Mouse (Mus musculus): ENCODE measurements around the gene Gtsf1l.
"Not testable (repeated sequence)": the region's sequence is repeated elsewhere in the genome, so short reads cannot be mapped to it uniquely, and the experiment has no call there.

Gene Gtsf1l

GRCm38 (mm10) chr2:163084519-163084918, 3.1 kb downstream of the Gtsf1l start:
- no peak for DNase-seq

- DNase-seq, result no peak
Measured at GRCm38 (mm10) chr2:163082591-163082990, 5.1 kb downstream of the Gtsf1l start.

- DNase-seq, result no peak
Measured at GRCm38 (mm10) chr2:163079041-163079440, 8.6 kb downstream of the Gtsf1l start.

- no peak for DNase-seq
Measured at GRCm38 (mm10) chr2:163075234-163075633, 12.4 kb downstream of the Gtsf1l start.

- no peak for DNase-seq
Measured at GRCm38 (mm10) chr2:163074808-163075207, 12.8 kb downstream of the Gtsf1l start.

DNA sequence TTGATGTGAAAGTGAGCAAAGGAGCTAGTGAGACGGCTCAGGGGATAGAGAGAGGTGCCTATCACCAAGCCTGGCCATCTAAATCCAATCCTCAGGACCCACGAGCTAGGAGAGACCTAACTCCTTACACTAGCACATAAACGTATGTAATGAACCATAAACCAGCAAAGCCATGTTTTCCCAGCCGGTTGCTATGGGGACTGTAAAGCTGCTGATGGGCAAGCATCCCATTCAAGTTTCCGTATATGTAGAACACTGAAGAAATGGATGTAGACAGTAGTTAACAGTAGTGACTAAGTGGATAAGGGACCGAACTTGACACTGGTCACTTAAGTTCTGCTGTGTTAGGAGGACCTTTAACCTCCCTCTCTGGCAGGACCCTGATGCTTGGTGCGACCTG, 13.6 kb downstream of the Gtsf1l start:
- no peak for DNase-seq

DNA sequence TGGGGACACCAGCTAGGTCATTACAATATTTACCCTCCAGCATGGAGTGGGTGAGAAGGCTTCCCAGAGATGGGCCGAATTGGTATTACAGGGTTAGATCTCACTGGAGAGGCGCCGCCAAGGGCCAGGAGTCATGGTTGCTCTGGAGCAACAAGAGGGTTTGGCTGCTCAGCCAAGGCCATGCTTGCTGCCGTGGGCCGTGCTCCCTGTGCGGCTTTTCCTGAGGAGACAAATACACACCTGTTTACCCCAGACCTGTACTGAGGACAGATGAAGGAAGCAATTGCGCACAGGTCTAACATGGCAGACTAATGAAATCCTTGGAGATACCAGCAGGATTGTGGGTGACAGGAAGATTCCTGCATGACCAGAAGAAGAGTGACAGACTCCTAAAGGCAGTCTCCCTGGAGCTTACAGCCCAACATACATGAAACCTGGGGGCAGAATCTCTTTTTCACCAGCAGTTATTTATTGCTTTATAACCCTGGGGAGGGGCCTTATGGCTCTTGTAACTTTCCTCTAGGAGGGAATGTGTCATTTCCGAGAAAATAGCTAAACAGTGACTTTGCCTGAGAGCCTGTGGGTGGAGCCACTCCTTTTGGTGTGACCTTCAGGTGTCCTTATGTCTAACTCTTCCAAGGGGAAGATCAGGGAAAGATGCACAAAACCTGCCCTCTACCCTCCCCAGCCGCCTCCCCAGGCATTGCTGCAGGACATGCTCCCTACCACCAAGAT, 14.5 kb downstream of the Gtsf1l start:
- no peak for DNase-seq

GRCm38 (mm10) chr2:163071590-163071989, 16.1 kb downstream of the Gtsf1l start:
- no peak for DNase-seq

DNA sequence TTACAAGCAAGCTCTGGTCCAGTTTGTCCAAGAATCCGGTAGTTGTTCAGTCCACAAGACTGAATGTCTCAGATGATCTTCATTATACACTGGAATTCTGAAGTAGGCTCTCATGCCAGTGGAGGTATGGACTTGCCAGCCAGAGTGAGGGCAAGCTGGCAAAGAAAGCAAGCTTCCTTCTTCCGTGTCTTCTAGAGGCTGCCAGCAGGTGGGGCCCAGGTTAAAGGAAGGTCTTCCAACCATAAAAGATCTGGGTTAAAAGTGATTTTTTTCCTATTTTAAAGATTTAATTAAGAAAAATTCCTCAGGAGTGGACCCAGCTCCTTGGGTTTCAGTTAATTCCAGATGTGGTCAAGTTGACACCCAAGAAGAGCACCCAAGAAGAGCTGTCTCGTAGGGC, 17.4 kb downstream of the Gtsf1l start:
- DNase-seq, result no peak

- no peak for DNase-seq
Measured at GRCm38 (mm10) chr2:163067233-163067632, 20.4 kb downstream of the Gtsf1l start.

- no peak for DNase-seq
Measured at GRCm38 (mm10) chr2:163066326-163066725, 21.3 kb downstream of the Gtsf1l start.

DNA sequence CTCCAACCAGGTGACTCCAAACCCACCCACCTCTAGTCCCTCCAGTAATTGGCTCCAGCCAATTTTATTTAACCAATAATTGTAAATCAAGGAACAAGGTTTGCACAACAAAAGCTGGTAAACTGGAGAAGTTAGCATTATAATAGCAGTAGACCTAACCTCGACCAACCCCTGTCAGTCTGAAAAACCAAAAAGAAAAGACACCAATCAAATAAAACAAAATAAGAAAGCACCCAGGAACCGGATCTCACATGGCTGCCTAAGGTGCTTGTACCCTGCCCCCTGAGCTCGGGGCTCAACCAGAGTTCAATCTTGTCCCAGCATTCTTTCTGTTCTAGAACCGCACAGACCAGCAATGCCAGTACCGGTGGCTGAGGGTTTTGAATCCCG, 25.5 kb downstream of the Gtsf1l start:
- DNase-seq, result no peak

DNA sequence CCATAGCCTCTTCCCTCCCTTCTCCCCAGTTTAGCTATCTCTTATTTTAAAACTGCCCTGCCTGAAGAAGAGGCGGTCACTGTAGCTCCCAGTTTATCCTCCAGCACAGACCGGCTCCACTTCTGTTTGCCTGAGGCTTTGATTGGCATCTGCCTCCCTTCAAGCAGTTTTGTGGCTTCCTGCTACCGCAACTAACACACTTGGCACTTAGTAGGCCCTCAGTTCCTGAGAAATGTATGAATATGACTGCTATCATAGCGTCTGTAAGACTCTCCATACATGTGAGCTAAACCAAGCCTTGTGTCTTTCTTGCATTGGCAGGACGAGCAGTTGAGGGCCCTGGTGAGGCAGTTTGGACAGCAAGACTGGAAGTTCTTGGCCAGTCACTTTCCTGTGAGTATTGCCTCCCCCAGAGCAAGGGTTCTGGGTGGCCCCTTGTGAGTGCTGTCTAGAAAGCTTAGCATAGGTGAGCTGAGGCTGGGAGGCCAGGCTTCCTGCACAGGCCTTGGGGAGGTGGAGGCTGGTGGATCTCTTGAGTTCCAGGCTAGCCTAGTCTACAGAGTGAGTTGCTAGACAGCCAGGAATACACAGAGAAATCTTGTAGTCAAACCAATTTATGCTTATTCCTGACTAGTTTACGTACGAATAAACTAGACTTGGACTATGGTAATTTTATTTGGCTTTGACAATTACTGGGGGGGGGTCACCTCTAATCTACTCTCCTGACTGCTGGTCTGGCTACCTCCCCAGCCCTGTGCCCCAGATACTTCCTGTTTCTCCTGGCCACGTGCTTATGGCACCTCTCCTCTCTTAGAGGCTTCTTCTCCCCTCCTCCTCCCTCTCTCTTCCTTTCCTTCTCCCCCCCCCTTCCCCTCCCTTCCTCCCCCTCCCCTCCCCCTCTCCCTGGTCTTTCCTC, 26.2 kb downstream of the Gtsf1l start:
- DNase-seq, result no peak

GRCm38 (mm10) chr2:163060630-163061029, 27.0 kb downstream of the Gtsf1l start:
- no peak for DNase-seq

- not testable (repeated sequence) for DNase-seq
Measured at GRCm38 (mm10) chr2:163058981-163059380, 28.7 kb downstream of the Gtsf1l start.

DNA sequence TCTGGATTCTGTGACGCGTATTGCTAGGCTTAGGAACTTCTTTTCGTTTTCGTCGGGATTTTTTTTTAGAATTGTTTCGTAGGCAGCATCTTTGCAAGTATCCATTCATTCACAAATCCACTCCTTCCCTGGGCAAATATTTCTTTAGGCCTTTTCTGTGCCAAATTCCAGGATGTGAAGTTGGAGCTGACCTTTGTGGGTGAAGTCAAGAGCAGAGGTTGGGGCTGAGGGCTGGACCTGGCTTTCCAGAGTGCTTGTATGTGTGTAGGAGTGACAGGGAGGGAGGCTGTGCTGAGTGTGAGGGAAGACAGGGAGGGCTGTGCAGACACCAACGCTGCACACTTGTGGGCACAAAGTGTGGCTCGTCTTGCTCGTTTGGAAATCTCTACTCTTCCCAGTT, 31.1 kb downstream of the Gtsf1l start:
- DNase-seq, result no peak

- DNase-seq, result no peak
Measured at GRCm38 (mm10) chr2:163055715-163056114, 31.9 kb downstream of the Gtsf1l start.

GRCm38 (mm10) chr2:163054891-163055494, 32.7 kb downstream of the Gtsf1l start:
- no peak for DNase-seq

- DNase-seq, result peak; percentile 48 to 70
Measured at GRCm38 (mm10) chr2:163054335-163054840, 33.3 kb downstream of the Gtsf1l start, which contains the start of gene Mybl2. TSS of gene Mybl2 (plus strand) at chr2:163054687.

- DNase-seq, result no peak
Measured at GRCm38 (mm10) chr2:163052826-163053225, 34.8 kb downstream of the Gtsf1l start.

DNA sequence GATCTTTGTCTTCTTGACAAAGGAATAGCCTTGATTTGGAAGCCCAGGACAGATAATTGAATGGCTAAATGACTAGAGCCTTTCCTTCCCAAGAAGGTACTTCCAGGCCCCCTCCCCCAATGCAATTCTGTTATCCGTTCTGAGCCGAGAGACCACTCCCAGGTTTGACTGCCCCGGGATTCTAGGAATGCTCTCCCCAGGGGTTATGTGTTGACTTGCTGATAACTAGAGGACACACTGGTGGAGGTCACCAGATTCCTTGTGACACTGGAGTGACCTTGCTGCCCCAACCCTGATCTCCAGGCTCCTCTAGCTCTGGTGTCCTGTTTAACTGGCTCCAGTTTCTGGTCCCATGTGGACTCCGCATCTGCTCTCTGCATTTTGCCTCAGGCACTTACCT, 35.6 kb downstream of the Gtsf1l start:
- DNase-seq, result no peak

DNA sequence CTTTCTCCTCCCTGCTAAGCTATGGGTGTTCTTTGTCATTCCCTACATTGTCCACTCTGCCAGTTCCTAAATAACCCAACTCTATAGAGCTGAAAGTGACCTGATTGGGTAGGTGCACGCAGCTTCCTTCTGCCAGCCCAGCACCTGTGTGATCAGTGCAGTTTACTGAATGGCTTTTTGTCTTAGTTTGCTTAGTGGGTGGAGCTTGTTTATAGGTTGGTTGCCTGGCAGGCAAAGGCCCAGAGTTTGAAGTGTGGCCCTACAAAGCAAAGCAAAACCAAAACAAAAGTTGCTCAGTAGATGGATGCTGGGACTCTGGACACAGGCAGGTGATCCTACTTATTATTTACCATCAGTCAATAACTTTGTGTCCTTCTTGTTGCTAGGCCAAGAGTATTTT, 36.0 kb downstream of the Gtsf1l start:
- no peak for DNase-seq

DNA sequence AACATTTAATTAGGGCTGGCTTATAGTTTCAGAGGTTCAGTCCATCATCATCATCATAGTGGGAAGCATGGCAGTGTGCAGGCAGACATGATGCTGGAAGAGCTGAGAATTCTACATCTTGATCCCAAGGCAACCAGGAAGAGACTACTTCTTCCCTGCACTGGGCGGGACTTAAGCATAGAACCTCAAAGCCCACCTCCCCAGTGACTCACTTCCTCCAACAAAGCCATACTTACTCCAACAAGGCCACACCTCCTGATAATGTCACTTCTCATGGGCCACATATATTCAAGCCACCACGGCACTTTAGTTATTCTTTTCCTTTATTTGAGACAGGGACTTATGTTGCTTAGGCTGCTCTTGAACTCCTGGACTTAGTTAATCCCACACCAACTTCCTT, 38.5 kb downstream of the Gtsf1l start:
- no peak for DNase-seq
